Mouse (Mus musculus): ENCODE measurements at regions not wholly inside any gene's neighbourhood (a gene's known extent, or its start where the extent isn't known, plus 50 kb on each side); places are given as distances from the start of the nearest gene placed in this dataset.
"Not testable (repeated sequence)": the region's sequence is repeated elsewhere in the genome, so short reads cannot be mapped to it uniquely, and the experiment has no call there.

- no peak overlapping the region for H3K27ac ChIP-seq
- no peak overlapping the region for H3K4me2 ChIP-seq (replicated peaks)
- no peaks in the 10 kb centered on the region for H3K27me3 ChIP-seq
- H3K36me3 ChIP-seq, result no peaks in the 10 kb centered on the region
- ATAC-seq, result peak; percentile 85
- no peak overlapping the region for H3K9ac ChIP-seq (replicated peaks)
- no peak overlapping the region for H3K4me3 ChIP-seq (replicated peaks)
- H3K4me1 ChIP-seq (replicated peaks), result no peaks in the 10 kb centered on the region
- no peaks in the 10 kb centered on the region for H3K9me3 ChIP-seq
- 60% methylated on average over 7 of the region's 7 CpGs for WGBS
These were observed 872.3 kb downstream of the Nxph1 start for GRCm38 (mm10) chr6:9820311-9821243.

GRCm38 (mm10) chr6:9834884-9835476, 886.7 kb downstream of the Nxph1 start:
- Histone ChIP-seq H3K36me3 (no peaks in the 10 kb centered on the region), H3K27me3 (no peaks in the 10 kb centered on the region), H3K27ac (no peak overlapping the region), H3K9me3 (no peaks in the 10 kb centered on the region), H3K4me2 (replicated peaks) (no peak overlapping the region), H3K4me1 (replicated peaks) (0 out of 2 replicates have a peak, but pooled peaks cover 4% of the 10 kb centered on the region), H3K9ac (replicated peaks) (no peak overlapping the region), H3K4me3 (replicated peaks) (no peak overlapping the region)
- ATAC-seq, result peak; percentile 83
- WGBS, result 34% methylated on average over 5 of the region's 5 CpGs

- no peak for ATAC-seq
- Histone ChIP-seq H3K27ac (no peak overlapping the region), H3K4me3 (replicated peaks) (no peak overlapping the region), H3K4me2 (replicated peaks) (no peak overlapping the region), H3K36me3 (no peaks in the 10 kb centered on the region), H3K27me3 (no peaks in the 10 kb centered on the region), H3K9ac (replicated peaks) (no peak overlapping the region), H3K4me1 (replicated peaks) (no peaks in the 10 kb centered on the region), H3K9me3 (no peaks in the 10 kb centered on the region)
- 80% methylated on average over 2 of the region's 2 CpGs for WGBS
These were observed 894.2 kb downstream of the Nxph1 start for GRCm38 (mm10) chr6:9842391-9842790.

DNA sequence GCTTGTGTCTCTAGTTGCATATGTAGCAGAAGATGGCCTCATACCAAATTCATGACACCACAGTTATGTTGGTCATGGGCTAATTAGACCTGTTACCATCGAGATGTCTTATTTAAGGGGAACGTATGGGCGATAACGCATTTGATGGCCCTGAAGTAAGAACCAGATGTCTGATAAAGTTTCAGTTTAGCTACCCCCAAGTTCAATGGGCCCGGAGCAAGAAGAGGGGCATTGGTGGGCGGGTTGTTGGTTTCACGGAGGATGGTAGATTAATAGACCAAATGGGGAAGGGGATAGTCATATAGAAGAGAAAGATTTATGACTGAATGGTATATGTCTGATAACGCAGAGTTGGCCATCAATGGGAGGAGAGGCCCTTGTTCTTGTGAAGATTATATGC, 941.6 kb downstream of the Nxph1 start:
- H3K9ac ChIP-seq (replicated peaks); H3K4me3 ChIP-seq (replicated peaks); H3K9me3 ChIP-seq; H3K27me3 ChIP-seq; H3K27ac ChIP-seq; H3K4me1 ChIP-seq (replicated peaks); H3K4me2 ChIP-seq (replicated peaks); H3K36me3 ChIP-seq: not testable (repeated sequence)
- ATAC-seq, result peak; percentile 100
- 90% methylated on average over 8 of the region's 8 CpGs for WGBS

All from midbrain, embryonic 13.5 days (tissue).